Mouse (Mus musculus) retina, adult 2 months (tissue): ENCODE data around the gene Ppp4r1.
A peak's percentile ranks its signal among the peaks of the same experiment; 100 is the strongest.

Experiments used
- DNase-seq: peaks from one replicate; pipeline ENCODE4 v3.0.0-alpha.2; 2012; ENCODE audit warnings: low read depth, low spot score

Ppp4r1 gene

DNA sequence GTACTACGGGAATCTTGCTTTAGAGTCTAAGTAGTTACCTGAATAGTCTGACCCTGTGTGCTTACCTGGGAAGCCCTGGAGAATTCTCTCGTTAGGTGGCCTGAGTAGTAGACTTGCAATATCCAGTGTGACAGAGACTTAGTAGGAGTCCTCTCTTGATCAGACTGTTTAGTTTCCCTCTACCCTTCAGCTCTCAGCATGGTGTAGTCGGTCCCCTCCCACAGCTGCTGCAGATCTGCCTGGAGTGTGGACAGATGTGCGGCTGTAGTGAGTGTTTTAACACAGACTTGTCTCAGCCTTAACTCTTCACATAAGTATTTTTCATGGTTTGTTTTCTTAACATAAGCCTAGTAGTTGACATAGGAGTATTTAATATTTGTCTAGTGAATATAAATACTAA is 19.7 kb downstream of the Ppp4r1 start:
- no peak for DNase-seq

DNA sequence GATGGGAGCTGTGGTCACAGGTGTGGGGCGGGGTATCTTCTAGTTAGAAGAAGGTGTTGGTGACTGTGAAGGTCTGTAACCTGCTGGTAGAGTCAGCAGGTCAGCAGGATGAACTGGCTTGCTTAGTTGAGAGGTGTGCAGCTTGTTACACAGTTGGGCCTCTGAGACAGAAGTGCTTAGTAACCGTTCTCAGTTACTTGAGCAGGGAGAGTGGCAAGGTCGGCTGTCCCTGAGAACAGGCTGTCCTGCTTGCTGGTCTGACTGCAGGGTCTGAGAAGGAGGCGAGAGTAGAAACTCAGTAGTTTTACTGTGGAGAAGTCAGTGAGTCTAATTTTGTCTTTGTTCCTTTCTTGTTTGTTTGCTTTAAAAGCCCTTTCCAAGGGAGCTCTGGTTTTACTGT is 23.6 kb downstream of the Ppp4r1 start:
- DNase-seq, result no peak

DNA sequence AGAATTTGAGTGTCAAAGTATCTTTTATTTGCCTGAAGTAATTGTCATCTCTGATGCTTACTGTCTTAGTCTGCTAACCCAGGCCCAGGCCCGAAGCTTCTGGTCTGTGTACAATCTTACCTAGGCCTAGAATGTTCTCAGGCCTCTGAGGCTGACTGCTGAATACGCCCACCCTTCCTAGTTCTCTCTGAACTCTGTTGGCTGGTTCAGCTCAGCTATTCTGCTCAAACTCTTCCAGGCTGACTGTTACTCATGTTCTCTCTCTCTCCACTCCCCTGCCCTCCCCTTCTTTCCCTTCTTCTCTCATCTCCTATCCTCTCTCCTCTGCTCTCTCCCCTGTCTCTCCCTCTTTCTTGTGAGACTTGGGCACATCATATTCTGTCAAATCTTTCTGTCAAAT is 24.0 kb downstream of the Ppp4r1 start:
- DNase-seq, result no peak

DNA sequence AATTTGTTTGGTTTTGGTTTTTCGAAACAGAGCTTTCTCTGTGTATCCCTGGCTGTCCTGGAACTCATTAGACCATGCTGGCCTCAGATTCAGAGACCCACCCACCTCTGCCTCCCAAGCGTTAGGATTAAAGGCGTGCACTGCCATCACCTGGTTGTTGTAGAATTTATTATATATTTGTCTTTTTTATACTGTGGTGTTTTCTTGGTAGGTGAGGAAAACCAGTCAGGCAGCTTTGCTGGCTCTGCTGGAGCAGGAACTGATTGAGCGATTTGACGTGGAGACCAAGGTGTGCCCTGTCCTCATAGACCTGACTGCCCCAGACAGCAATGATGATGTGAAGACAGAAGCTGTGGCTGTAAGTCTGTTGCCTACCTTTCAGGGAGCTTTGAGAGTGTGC is 28.7 kb downstream of the Ppp4r1 start:
- DNase-seq, result no peak

DNA sequence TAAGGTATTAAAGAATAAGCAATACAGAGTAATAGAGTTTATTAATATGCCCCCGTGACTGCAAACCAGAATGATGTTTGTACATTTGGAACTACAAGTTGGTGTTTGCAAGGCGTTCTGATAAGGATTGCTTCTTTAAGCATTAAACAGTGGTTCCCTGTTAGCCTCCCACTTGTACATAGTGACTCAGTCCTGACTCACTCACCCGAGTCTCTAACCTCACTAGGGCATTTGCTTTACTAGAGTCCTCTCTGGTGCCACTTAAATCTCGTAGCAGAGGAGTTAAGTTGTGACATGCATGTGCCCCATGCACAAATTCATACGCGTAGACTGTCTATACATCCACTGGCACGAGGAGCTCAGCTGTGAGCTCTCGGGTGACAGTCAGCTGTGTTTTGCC is 31.4 kb downstream of the Ppp4r1 start:
- no peak for DNase-seq

DNA sequence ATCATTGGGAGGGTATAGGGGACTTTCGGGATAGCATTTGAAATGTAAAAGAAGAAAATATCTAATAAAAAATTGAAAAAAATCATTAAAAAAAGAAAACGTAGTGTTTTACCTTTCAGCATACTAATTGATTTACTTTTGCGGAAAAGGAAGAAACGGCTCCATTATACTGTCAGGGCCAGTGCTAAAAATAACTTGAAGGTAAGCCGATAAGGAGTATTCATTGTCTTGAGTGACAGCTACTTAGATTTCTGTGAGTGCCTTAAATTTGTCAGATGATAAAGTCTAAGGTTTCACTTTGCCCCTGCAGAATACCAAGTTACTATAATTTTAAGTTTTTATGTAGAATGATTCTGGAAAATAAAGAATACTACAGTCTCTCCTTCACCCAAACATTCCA is 37.8 kb downstream of the Ppp4r1 start:
- DNase-seq, result peak; percentile 22

DNA sequence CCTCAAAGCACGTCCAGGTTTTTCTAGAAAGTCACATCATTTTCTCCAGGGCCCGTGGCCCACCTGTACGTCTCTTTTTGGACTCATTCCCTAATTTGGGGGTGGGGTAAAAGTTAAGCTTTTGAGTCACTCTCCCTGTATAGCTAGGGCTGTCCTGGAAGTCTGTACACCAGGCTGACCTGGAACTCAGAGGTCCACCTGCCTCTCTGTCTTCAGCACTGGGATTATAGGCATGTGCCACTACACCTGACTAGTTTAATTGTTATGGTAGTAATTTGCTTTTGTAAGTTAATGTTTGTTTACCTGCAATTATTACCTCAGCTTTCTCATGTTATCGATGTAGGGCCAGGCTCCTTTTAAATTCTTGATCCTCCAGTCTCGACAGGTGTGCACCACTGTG is 40.0 kb downstream of the Ppp4r1 start:
- DNase-seq, result no peak

DNA sequence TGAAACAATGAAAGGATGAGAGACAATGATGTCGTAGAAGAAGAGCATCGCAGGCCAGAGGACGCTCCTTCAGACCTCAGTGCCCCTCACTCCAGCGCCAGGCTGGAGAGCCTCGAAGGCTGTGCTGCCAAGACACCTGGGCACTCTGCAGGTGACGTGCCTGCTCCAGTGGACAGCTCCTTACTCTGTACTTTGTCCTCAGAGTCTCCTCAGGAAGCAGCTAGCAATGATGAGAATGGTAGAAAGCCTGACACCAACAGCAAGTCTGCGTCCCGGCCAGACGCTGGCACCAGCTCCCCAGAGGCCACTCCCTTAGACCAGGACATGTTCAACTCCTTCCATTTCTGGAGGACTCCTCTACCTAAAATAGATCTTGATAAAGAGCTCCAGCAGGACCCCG is 41.9 kb downstream of the Ppp4r1 start:
- no peak for DNase-seq

DNA sequence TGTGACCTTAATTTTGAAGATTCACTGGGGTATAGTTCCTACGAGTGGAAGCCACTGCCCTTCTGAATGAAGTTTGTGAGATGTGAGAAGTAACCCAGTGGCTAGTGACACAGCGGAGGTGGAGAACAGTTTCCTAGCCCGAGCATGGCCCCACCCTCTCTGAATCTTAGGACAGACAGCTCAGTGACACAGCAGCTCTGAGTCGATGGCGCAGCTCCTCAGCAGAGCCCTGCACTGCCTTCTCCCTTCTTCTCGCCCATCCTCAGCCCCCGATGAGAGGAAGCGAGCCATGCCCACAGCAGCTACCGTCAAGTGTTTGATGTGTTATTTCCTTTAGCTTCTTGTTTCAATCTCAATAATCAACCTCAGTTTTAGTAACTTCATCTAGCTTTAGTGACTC is 43.9 kb downstream of the Ppp4r1 start:
- no peak for DNase-seq

DNA sequence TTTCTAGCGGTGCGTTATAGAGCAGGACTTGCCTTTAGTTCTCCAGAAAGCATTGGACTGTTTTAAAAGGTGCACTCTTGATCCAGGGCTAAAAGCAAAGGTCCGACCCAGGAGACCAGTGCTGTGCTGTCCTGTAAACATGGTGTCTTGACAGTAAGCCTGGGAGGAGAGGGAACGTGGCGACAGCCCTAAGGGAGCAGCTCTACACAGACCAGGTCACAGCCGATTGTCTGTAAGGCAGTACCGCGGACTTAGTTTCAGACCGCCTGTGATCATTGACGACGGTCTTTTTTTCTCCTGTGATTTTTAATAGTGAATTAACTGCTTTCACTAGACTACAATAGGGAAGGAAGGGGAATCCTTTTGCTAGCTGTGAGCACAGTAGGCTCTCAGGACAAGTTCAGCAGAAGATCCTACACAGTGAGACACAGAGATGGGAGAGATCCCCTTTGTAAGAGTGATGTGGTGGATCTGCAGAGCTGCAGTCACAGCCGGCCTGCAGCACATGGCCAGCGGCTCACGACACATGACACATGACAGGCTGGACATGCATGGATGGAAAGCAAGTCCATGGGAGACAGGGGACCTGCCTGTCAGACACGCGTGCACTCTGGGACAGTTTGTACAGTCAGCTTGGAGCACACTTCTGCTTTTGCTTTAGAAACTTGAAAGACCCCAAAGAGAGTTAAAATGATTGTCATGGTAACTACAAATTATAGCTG is 44.9 kb downstream of the Ppp4r1 start:
- no peak for DNase-seq

DNA sequence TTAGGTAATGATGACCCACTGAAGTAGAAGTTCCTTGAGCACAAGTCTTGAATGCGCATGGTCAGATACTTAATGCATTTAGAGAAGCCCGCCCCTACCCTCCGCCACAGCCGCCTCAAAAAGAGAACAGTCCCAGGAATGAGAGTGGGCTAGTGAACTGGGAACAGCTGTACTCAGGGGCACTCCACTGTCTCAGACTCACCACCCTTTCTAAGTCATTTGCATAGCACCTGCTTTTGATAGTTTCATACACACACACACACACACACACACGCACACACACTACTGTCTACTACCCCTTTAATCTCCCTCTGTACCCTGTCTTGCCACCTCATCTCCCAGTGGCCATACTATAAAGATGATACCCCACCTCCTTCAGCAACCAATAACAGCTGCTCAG is 45.5 kb downstream of the Ppp4r1 start:
- DNase-seq, result no peak

DNA sequence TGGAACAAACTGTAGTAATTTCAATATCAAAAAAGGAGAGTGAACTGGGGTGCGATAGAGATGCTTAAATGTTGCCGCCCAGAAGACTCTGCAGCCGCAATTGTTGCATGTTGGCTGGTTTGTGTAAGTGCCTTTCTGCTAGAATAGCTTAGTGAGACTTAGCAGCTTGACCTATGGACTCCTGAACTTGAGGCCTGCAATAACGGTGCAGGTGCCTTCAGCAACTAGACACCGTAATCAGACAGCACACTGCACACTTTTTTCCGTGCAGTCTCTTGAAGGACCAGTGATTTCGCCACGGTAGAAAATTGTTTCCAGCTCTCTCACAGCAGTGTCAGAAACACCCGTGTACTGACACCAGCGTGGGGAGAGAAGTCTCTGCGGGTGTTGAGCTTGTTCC is 46.6 kb downstream of the Ppp4r1 start:
- no peak for DNase-seq

DNA sequence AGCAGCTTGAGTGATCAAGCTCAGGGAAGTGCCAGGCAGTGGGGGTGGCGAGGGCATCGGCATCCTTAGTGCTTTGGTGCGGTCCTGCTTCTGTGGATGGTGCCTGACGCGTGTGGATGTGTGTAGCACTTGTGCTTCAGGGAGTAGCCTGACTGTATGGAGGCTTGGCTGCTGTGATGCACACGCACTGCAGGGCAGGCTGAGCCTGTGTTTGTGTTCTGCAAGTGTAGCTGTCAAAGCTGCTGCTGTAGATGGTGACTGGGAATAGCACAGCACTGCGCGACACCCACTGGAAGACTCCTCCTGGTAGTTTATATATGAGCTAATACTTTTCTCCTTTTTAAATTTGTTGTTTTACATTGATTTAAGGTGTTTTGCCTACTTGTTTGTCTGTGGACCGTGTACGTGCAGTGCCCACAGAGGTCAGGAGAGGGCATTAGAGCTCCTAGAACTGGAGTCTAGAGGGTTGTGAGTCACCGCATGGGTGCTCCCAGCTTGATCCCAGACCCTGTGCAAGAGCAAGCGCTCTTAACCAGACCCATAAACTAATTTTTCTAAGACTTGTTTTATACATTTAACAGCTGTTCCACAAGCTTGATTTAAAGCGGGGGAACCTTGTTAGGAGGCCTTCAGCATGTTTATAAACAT is 48.0 kb downstream of the Ppp4r1 start:
- no peak for DNase-seq

DNA sequence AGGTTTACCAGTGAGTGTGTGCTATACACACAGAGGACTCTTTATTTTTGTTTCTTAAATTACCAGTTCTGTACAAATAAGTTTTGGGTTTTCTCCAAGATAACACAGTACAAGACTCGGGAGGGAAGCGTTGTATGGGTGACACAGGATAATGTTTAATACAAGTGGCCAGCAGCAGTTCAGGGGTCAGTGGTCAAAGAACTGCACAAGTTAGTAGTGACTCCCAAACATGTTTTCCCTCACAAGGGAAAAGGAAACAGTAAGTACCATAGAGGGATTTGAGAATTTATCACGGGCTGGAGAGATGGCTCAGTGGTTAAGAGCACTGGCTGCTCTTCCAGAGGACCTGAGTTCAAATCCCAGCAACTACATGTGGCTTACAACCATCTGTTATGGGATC is 51.5 kb downstream of the Ppp4r1 start:
- DNase-seq, result no peak

DNA sequence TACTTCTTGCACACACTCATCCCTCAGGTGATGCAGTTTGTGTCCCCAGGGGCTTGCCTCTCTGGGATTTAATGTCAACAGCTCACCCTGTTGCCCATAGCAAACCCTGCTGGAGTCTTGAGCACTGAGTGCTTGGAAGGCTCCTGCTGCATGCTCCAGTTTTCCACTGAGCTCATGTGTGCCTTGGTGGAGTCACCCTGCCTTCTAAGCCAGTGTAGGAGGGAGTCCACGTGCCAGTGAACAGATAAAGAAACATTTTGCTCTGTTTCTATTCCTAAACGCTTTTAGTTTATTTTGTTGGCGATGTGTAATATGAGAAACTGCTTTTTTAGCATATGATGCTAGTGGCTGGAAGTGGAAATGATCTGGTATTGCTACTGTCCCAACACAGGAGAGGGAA is 54.4 kb downstream of the Ppp4r1 start:
- DNase-seq, result no peak

DNA sequence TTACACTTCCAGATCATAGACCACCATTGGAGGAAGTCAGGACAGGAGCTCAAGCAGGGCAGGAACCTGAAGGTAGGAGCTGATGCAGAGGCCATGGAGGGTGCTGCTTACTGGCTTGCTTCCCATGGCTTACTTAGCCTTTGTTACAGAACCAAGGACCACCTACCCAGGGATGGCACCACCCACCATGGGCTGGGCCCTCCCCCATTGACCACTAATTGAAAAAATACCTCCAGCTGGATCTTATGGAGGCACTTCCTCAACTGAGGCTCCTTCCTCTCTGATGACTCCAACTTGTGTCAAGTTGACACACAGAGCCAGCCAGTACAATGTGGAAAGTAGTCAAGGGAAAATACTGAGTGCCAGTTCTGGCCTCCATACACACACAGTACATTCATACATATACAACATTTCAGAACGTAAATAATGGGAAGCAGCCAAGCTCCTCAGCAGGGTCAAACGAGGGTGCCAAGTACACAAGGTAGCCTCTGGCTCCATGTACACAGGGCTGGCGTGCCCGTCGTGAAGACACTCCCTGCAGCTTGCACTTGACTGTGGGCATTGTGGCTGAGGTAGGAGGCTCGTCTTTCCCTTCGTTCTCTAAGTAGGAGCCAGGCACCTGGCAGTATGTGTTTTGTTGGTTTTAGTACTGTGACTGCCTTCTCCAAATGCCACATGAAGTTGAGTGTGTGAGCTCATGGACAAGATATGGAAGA is 57.3 kb downstream of the Ppp4r1 start:
- DNase-seq, result no peak

DNA sequence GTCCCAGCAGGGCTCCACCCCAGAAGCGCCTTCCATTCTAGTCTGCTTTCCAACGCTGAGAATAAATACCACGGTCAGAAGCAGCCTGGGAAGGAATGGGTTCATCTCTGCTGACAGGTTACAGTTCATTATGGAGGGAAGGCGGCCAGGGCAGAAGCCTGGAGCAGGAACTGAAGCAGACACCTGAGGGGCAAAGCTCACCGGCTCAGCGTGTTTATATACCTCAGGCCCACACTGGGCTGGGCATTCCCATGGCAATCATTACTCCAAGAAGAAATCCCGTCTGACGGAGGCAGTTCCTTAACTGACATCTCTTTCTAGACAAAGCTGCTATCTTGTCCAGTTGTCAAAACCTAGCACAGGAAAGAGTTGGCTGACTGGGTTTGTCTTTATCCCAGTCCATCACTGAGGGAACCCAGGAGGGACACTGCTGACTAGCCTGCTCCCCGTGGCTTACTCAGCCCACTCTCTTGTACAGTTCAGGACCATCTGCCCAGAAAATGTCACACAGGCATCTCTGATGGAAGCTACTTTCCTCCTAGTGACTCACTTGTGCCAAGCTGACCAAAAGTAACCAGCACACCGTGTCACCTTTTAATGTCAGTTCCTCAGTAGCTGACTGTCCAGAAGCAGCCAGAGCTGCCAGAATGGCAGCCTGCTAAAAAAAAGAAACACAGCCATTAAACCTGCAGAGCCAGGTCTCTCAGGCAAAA is 60.5 kb downstream of the Ppp4r1 start:
- no peak for DNase-seq

DNA sequence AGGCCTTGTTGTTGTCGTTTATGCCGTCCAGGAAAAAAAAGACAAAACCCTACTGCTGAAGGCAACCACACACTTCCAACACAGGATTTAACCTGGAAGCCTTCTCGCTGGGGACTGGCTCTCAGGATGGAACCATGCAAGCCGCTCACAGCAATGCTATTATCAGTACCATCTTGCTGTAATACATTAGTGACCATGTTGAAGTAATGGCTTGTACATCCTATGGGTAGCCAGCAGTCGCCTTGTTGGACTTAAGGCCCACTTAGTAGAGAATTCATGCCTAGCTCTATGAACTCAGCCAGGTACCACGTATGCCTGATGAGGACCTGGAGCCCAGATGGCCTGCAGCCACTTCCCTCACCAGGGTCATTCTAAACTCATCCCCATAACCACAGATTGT is 63.0 kb downstream of the Ppp4r1 start:
- no peak for DNase-seq

DNA sequence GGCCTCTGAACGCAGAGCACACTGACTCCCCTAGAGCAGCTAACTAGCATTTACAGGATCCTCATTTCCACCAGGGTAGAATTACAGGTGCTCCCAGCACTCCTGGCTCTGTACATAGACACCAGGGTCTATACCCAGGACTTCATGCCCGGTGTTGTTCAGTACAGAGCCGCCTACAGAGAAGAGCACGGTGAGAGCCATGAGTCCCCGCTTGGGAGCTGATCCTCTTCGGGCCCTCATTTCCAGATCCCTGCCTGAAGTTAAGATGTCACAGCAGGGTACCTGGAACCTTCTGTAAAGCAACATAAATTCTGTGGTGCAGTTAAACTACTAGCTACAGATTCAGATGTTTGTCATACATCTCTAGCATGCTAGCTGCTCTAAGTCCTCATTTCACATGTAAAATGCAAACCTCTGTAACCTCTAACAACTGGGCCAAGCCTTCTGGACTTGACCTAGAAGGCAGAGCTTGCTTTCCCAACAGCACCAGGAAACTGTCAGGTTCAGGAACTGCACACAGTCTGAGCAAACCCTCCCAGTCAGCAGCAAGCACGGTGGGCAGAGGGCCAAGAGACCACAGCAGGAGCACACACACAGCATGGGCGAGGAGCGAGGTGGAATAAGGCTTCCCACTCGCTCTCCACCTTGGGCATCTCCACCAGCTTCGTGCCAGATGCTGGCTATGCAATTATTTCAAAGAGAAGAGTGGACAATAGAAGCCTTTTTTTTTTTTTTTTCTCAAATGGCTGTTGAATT is 65.5 kb downstream of the Ppp4r1 start:
- DNase-seq, result no peak

DNA sequence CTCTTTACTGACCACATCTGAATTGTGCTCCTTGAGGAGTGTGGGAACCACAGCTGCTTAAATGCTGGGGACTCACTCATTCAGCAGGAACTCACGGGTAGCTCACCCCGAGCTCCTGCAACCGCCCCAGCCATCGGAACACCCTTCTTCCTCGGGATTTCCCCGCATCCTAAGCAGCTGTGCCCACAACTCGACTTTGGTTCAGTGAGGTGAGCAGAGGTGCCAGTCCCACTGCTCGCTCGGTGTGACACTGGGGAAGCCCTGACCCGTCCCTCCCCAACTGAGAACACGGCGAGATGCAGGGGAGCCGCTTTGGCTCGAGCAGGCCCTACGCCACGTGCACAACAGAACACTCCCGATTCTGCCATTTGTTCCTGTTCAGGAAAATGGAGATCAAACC is 68.1 kb downstream of the Ppp4r1 start:
- DNase-seq, result no peak

DNA sequence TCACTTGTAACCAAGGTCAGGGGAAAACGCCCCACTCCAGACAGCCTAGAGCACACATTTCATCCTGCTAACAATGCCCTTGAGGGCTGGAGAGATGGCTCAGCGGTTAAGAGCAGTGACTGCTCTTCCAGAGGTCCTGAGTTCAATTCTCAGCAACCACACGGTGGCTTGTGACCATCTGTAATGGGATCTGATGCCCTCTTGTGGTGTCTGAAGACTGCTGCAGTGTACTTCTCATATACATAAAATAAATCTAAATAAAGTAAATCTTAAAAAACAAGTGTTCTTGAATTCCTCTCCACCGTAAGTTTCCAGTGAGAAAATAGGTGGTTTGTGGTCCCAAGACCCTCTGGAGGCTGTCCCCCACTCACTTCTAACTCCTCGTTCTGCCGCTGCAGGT is 69.4 kb downstream of the Ppp4r1 start:
- no peak for DNase-seq

DNA sequence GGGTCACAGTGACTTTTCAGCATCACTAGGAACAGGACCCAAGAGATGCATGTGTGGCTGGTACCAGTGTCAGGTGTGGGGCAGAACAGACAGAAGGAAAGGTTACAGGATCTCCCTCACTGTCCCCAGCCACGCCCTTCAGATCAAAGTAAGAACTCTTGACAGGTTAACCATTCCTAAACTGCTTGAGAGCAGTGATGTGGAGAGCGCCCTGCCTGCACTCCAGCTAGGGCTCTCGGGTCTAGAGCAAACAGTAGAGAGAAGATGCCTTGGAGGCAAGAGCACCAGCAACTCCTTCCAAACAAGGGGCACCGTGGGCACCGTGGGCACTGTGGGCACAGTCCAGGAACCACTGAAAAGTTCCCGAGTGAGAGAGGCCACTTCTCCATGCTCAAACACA is 71.0 kb downstream of the Ppp4r1 start:
- DNase-seq, result no peak
